Mouse (Mus musculus) c-Kit-positive CD71-positive TER-119-negative erythroid progenitor cells, embryonic 14.5 days (primary cell): ENCODE data around the gene Gm20683.

ENCODE experiments used
- DNase-seq: peaks from one replicate; pipeline ENCODE4 v3.0.0-alpha.2; 2013; ENCODE audit warnings: low read depth

Gene Gm20683

DNA sequence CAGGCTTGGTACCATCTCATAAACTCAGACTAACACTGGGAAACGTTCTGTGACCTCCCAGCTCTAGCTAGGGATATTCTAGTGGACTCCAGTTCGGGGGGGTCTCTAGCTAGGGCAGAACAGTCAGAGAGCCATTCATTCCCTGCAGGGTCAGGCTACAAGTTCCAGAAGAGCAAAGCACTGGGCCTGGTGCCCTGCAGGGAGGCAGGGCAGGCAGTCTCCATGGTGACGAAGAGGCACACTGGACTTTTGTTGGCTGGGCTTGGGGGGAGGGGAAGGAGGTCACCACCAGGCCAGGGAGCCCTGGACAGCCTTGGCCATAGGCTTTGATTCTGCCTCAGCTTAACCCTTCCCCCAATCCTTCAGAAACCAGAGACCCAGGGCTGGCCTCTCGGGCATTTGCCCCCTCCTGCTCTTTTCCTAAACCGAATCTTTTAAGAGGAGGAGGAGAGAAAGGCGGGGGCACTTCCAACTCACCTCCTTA lies 45.9 kb downstream of the Gm20683 start, which contains the start of gene AC134908.4:
Gene AC134908.4 (minus strand): TSS at position 51 of the 484 bp plus-strand sequence.
- no peak for DNase-seq

DNA sequence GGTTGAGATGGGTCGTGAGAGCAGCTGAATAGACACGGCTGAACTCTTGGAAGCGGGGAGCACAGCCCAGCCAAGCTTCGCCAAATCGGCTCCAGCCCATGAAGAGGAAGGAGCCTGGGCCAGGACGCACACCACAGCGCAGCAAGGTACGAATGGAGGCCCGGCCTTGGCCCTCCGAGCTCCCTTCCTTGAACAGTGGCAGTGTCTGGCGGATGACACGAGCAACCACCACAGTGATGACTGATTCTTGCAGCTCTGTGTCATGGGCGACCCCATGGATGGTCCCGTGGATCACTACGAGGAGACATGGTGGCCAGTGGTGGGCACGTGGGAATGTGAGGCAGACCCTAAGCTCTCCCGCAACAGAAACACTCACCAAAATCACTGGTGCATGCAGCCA lies 46.6 kb downstream of the Gm20683 start:
- no peak for DNase-seq

DNA sequence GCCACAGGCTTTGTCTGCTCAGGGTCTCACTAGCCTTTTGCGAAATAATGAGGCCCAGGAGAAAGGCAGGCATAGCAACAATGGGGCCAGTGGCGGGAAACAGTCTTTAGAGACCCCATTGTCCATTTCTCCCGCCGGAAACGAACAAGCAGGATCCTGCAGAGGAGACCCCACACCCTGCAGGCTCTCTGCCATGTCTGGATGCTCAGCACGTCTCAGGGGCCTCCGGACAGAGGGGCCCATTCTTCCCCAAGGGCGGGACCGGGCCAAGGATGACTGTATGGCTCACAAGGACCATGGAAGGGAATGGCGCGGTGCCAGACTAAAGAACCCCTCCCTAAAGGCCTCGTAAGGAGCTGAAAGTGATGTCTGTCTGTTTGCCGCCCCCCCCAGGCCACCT lies 47.4 kb downstream of the Gm20683 start:
- no peak for DNase-seq

DNA sequence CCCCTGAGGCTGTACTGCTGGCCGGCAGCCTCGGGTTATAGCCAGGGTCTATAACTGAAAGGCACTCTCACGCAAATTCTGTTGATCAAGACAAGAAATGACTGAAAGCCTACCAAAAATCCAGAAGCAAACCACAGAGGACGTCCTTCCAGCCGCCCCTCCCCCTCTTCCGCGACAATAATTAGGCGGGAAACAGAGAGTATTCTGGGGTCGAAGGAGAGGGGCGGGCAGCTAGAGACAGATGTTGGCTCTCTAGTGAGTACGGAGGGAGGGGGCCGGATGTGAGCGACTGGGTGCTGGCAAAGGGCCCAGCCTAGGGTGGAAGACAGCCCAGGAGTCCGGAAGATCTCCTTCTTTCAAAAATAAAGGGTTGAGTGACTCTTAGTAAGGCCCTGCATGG lies 48.9 kb downstream of the Gm20683 start, which contains the start of gene Fam173a:
Gene Fam173a (minus strand): TSS at position 287 of the 400 bp plus-strand sequence.
- peak; percentile 46 for DNase-seq

DNA sequence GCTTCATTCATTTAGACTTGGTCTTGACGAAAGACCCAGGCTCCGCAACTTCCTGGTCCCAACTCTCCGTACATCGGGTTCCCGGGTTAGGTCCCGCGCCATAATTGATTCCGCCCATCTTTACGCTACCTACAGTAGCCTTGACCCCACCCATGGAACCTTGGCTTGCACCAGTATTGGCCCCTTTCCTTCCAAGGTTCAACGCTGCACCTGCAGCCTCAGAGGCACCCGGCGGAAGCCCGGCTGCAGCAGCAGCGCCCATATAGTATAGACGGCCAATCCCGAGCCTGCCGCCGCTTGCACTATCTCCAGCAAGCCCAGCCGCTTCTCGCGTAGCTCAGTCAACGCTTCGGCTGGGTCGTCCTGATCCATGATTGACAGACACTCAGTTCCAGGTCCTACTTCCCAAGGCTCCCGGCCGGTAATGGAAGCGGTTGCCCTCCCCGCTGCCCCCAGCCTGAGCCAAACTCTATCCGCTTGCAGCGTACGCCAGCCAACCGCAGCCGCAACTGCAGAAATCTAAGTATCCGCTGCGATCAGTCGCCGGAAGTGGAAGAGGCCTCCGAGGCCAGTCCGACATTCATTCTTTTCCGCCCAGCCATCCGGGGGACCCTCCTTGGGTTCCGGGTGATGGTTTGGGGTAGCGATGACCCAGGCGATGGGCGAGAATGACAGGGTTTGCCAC lies 49.6 kb downstream of the Gm20683 start:
- peak; percentile 82 for DNase-seq

DNA sequence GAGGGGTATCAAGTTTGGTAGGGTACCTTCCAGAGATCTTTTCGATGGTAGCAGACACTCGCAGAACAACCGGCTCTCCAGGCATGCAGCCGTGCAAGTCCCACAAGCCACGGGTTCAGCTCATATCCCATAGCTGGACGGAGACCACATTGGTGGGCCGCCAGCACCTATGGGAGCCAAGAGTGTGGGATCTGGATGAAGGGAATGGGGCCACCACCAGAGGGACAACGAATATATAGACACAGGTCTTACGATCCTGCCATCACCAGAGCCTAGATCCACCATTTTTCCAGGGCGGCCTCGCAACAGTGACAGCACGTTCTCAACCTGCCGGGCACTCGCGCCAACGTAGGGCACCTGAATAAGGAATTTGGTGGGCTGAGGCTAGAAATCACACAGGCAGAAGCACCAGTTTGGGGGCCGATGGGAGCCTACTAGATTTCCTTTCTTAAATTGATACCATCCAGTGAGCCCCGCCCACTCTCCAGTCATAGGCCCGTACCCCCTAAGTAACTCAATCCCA lies 50.2 kb downstream of the Gm20683 start:
- DNase-seq = no peak

DNA sequence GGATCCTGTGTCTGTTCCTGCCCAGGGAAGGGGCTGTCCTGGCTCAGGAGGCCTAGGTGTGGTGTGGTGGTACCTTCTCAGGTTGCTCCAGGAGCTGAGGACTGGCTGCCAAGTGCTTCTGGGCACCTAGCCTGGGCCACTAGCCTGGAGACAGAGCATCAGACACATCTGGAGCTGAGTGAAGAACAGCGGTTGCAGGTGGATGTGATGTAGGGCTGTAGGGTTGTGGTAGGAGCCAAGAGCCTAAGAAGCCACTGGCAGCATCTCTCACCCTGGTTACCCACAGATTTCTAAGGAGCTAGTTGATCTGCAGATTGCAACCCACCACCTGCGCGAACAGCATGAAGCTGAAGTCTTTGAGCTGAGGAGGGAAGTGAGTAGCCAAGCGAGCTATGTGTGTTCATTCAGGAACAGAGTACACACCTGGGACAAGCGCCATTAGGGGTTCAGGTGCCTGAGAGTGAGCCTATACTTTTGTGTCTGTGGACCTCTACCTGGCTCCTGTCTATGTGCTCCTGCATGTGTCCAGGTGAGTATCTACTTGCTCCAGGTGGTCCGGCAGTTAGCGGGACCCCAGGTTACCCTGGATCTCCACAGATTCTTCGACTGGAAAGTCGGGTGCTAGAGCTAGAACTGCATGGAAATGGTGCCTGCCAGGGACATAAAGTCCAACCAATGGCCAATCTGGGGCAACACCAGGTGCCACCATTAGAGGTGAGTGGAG lies 54.6 kb downstream of the Gm20683 start:
- DNase-seq = no peak

DNA sequence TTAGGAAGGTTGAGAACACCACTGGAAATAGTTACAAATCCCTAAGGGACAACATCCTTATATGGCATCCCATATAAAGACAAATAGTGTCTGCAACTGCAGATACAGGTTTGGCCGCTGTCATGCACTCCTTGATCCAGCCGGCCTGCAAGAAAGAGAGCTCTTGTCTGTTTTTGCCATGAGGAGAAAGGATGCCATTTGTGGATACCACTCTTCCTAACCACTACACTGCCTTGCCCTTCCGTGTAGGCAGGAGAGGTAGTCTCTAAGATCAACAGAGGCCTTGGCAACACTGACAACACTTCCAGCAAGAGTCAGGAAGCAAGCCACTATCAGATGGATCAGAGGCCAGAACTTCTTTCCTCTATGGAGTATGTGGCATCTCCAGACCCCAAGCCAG lies 55.3 kb downstream of the Gm20683 start, which contains the start of gene Ccdc78:
Gene Ccdc78 (plus strand): TSS at position 301 of the 400 bp plus-strand sequence.
- DNase-seq = no peak

DNA sequence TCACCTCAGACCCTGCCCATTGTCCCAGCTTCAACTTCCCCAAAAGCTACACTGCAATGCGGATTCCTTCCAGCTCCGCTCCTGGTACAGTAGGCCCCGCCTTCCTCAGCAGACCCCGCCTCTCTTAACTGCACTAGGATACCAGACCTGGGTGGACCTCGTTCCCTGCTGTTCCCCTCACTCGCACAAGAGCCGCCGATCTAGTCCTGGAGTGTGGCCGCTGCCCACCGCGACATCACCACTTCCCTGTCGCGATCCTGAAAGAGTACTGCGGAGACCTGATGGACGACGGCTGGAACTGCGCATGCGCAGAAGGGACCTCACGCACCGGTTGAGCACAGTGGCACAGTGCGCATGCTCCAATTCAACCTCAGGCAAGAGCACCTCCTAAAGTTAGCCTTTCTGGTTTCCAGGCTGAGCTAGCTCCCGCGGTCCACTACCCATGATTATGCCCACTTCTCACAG lies 56.2 kb downstream of the Gm20683 start, which contains the start of gene Haghl:
Gene Haghl (minus strand): TSS at position 393 of the 465 bp plus-strand sequence.
- DNase-seq = peak; percentile 94
